Comparison of ENCODE assay signal across 8 mouse cellular contexts in genomic region chr6:134696146-134696545, GRCm38 (mm10). TPM values are rescaled to one million over a fixed set of nuclear protein-coding genes. Genes with fewer than 3 reads are reported as not detected.
DNase-seq lines count a peak whose midpoint lies in the region.

No protein-coding gene starts in this region.

- peak; percentile 67 for DNase-seq in urinary bladder, postnatal 14 days (ENCODE audit: low spot score)
- no peak for DNase-seq in urinary bladder, adult 2 months (ENCODE audit: low spot score)
- peak; percentile 74 to 79 for DNase-seq in cerebellum, postnatal 25 days
- DNase-seq in heart, postnatal 36 days, result peak; percentile 59 to 67
- DNase-seq in testis, postnatal 14 days (ENCODE audit: low spot score), result peak; percentile 40
- DNase-seq in frontal cortex, postnatal 36 days (ENCODE audit: low spot score in 2 of 2), result no peak
- DNase-seq in retina, embryonic 14.5 days (ENCODE audit: low spot score), result no peak
- no peak for DNase-seq in spleen, postnatal 10 days (ENCODE audit: low spot score in 2 of 2)

- intact Hi-C loops in heart, postnatal 36 days (cut with DNase I), result no loop called here

RNA-seq across cellular contexts. Expression of gene Borcs5, which starts 56.8 kb away (rescaled TPM):
- polyA plus RNA-seq in urinary bladder, adult 2 months (2012; rRNA removed), result 15.8 and 17.4 TPM in 2 replicates
- 10 to 100 TPM in 1 of 2 experiments, 1 to 10 TPM in 1; 9.9 to 10.2 TPM for total RNA-seq in heart, postnatal 36 days (2021)

Comparison
In these comparisons a context has a peak if more than half of its experiments do, and no peak if none do; other contexts are left out.
1. DNase-seq: peak in urinary bladder, postnatal 14 days (single experiment), cerebellum, postnatal 25 days (2 of 2), heart, postnatal 36 days (2 of 2) and testis, postnatal 14 days (single experiment); none in urinary bladder, adult 2 months (single experiment), frontal cortex, postnatal 36 days (0 of 2), retina, embryonic 14.5 days (single experiment) and spleen, postnatal 10 days (0 of 2).